Mouse (Mus musculus): ENCODE results near the gene Obox7. TPM values are rescaled to one million over a fixed set of nuclear protein-coding genes. Genes with fewer than 3 reads are reported as not detected.
"Not testable (repeated sequence)": the region's sequence is repeated elsewhere in the genome, so short reads cannot be mapped to it uniquely, and the experiment has no call there.

The Obox7 gene
- not detected for total RNA-seq (2021)

GRCm38 (mm10) chr7:14659196-14659595 is at the start of gene Obox7:
TSS of gene Obox7 (plus strand) at chr7:14659496.
- DNase-seq (ENCODE audit: low spot score); intact Hi-C loops (cut with DNase I): not testable (repeated sequence)

- intact Hi-C loops (cut with DNase I); DNase-seq (ENCODE audit: low spot score): not testable (repeated sequence)
Observed at GRCm38 (mm10) chr7:14622556-14623542, 36.4 kb upstream of the Obox7 start.

Other genes with a start within 250 kb of the Obox7 start
- not detected for gene Sult2a8, start 212.7 kb upstream of the Obox7 start, total RNA-seq (2021)
- not detected for gene Sult2a7, start 165.3 kb upstream of the Obox7 start, total RNA-seq (2021)
- gene Vmn1r90, start 96.0 kb upstream of the Obox7 start, total RNA-seq (2021) = under 1 TPM; 0.10 to 0.11 TPM

All from heart, postnatal 25 days (tissue).